Mouse (Mus musculus) left cerebral cortex, postnatal 14 days (tissue): ENCODE results near the gene Ube2h. TPM values are rescaled to one million over a fixed set of nuclear protein-coding genes. Genes with fewer than 3 reads are reported as not detected.
"Not testable (repeated sequence)": the region's sequence is repeated elsewhere in the genome, so short reads cannot be mapped to it uniquely, and the experiment has no call there.

Source experiments
- DNase-seq, 2 experiments: peaks; one replicate each; pipeline ENCODE4 v3.0.0; 2021 to 2022; ENCODE audit warnings: low spot score in 2 of 2, mixed read lengths in 1 of 2
- intact Hi-C: fragments of 180-260 bp; cut with DNase I; formaldehyde crosslinking; loops from one replicate; pipeline ENCODE4 v1.15.1; 2025
- total RNA-seq, 2 experiments: library from RNA; stranded (reverse); gene quantifications; 2 replicates each; pipeline ENCODE4 v1.2.3; 2021

Ube2h gene
- total RNA-seq, 2 experiments from 2014 or later, result 93.9 to 94.4 TPM

DNA sequence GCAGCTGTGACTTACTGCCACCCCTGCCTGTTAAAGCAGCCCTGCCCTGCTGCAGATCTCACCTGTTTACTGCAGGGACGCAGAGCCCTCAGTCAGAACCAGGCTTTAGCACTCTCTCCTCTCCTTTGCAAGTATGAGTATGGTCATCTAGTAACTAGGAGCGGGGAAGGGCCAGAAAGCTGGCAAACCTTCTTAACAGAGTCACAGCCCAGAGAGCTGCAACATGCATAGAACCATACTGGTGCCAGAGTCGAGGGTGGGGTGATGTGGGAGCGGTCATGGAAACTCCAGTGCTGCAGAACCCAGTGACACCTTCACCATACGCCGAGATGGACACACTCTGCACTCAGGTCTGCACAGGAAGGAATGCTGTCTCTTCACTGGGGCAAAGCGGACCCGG is 91.9 kb downstream of the Ube2h start:
- DNase-seq, result no peak
- intact Hi-C loops, result no loop called here

DNA sequence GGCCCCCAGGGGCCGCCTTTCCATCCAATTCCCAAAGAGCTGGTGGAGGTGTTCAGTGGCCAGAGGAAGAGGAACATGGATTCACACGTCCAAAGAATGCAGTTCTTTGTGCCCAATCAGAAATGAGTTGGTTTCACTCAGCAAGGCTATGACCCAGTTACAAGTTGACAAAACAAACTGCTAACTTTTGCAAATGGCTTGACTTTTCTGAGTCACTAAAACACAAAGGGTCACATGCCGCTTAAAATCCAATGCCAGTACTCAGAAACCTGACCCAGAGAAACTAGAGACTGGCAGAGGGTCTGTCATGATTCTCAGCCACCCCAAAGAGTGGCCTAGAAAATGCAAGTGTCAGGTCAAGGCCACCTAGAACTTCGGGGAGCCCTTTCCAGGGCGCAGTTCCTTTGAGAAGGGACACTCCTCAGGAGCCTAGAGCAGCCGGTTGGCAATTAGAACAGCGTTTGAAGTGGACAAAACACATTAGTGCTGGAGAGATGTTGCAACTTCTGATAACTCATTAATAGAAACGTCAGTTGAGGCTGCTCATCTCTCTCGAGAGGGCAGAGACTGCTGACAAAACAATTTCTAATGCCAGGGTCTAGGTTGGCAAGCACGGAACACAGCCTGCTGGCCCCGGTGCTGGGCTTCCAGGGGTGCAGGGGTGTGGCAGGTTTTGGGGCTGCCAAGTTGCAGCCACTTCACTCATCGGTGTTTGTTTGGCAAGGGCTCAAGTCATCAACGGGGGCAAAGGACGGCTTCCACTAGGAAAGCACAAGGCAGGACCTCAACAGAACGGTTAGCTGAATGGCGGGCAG is 92.5 kb downstream of the Ube2h start:
- no peak for DNase-seq
- intact Hi-C loops, result no loop called here

DNA sequence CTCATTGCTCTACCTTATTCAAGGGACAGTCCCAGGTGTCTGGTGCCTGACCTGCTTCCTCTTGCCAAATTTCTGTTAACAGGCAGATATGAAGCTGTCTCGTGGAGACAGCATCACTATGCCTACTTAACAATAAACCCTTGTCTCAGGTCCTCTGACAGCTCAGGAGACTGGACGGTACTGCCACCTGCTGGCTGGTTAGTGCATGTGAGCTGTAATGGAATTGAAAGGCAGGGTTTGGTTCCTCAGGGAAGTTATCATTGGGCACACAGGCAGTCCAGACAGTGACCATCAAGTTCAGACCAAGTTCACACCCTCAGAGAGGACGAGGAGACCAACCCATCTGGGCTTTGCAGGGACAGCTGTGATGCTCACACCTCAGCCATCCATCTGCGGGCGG is 93.6 kb downstream of the Ube2h start:
- peak; percentile 70 to 78 for DNase-seq
- intact Hi-C loops, result no loop called here

GRCm38 (mm10) chr6:30208844-30209243 is 95.5 kb downstream of the Ube2h start:
- DNase-seq, result no peak
- intact Hi-C loops, result loop anchor here (5.0 to 10.0 kb wide), 2 partner anchors 148 to 374 kb away; no protein-coding TSS in a partner anchor

DNA sequence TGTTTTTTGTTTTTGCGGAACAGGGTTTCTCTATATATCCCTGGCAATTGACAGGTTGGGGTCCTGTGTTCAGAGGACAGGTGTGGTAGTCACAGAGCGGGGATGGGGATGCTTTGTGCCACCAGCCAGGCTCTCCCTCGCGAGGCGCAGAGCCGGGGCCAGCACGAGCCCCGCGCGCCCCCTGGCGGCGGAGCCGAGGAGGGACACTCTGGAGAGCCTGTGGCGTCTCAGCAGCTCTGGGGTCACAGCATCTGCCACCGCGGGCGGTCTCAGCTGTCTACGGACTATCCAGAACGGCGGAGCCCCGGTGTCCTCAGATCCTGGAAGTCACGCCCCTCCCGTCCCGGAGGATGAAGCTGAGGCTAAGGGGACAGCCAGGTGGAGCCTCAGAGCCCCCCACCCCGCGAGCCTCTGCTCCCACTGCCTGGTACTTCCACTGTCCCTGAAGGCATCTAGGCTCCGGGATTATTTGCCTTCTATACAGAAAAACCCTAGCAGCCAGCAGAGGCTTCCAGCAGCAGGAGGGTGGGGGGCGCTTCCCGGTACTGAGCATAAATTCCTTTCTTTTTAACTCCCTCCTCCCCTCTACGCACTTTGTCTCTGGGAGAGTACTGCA is 98.6 kb downstream of the Ube2h start:
- intact Hi-C loops, result loop anchor here (2.0 to 10.0 kb wide), 3 partner anchors 115 to 371 kb away; no protein-coding TSS in a partner anchor
- peak; percentile 72 to 77 for DNase-seq

DNA sequence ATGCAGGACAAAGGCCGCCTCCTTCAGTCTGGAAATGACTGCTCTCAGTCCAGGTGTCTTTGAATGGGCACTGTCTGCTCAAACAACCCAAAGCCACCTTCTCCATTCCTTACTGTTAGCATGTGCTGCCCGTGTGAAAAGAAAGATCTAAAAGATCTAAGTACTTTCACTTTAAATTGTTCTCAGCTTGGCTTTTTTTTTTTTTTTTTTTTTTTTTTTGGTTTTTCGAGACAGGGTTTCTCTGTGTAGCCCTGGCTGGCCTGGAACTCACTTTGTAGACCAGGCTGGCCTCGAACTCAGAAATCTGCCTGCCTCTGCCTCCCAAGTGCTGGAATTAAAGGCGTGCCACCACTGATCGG is 99.2 kb downstream of the Ube2h start:
- intact Hi-C loops, result loop anchor here (2.0 to 10.0 kb wide), 3 partner anchors 114 to 370 kb away; no protein-coding TSS in a partner anchor
- not testable (repeated sequence) for DNase-seq

- no peak for DNase-seq
- intact Hi-C loops, result loop anchor here (2.0 to 10.0 kb wide), 3 partner anchors 114 to 370 kb away; no protein-coding TSS in a partner anchor
Measured at GRCm38 (mm10) chr6:30204383-30205179, 99.8 kb downstream of the Ube2h start.

GRCm38 (mm10) chr6:30196143-30196542 is 108.2 kb downstream of the Ube2h start:
- intact Hi-C loops, result no loop called here
- no peak for DNase-seq

DNA sequence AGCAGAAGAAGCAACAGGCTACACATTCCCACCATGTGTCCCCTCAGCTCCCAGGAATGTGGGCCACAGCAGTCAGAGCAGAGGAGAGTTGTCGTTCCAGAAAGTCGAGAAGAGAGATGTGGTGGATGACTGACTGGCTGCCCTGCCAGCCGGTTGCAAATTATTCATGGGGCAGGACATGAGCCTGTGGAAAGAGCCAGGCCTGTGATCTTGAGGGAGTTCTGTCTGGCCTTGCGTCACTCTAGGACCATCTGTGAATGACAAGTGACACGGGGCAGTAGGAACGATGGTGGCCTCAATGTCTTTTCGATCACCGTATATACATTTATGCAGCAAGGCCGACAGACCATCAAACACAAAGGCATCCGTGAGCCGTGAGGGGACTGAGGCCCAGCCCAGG is 108.7 kb downstream of the Ube2h start:
- intact Hi-C loops, result no loop called here
- DNase-seq, result no peak

DNA sequence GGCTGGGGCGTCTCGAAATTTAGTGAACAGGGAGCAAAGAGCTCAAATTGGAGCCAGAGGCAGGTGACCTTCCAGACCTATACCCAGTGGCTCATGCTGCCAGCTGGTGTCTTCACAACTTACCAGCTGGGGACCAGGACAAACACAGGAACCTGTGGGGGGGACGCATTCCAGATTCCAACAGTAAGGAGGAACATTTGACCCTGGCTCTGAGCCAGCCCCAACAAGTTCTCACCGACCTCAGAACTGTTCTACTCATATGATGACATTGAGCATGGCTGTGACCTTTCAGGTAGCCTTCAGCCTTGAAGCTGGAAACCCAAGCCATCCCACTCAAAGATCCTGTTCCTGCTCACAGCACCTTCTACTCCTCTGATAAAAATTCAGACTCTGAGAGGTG is 120.7 kb downstream of the Ube2h start:
- intact Hi-C loops, result no loop called here

GRCm38 (mm10) chr6:30182038-30182437 is 122.3 kb downstream of the Ube2h start:
- intact Hi-C loops, result no loop called here
- no peak for DNase-seq

More for the DNA sequence above, 120.7 kb downstream of the Ube2h start:
- DNase-seq, result no peak

DNA sequence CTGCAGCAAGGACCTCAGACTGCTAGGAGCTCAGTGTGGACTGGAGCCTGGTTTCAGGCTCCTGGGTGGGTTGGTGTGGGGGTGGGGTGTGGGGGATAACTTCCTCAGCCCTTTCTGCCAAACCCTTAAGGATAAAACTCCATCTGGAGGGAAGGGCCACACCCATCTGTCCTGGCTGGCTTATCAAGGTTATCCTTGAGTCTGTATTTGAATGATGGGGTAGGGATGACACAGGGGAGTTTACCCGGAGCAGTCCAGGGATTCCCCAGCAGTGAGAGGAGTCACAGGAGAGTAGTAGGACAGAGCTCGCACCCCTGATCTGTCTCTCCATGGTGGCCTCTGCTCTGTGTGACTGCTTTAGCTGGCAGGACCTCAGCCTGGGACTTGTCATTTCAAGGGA is 124.0 kb downstream of the Ube2h start:
- intact Hi-C loops, result no loop called here
- DNase-seq, result no peak

DNA sequence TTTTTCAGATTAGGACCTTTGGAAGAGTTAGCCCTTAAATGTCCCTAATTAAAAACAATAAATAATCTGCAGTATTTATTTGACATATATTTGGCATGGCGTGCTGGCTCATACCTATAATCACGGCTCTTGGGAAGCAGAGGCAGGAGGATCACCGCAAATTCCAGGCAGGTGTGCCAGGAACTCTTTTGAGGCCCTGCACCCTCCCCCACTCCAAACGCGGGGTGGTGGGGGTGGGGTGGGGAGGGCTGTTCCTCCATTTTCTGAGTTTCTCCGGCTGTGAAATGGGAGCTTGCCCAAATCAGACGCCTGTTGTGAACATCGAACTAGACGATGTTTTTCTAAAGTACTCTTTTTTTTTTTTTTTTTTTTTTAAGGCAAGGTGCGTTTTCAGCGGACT is 125.3 kb downstream of the Ube2h start:
- no peak for DNase-seq

DNA sequence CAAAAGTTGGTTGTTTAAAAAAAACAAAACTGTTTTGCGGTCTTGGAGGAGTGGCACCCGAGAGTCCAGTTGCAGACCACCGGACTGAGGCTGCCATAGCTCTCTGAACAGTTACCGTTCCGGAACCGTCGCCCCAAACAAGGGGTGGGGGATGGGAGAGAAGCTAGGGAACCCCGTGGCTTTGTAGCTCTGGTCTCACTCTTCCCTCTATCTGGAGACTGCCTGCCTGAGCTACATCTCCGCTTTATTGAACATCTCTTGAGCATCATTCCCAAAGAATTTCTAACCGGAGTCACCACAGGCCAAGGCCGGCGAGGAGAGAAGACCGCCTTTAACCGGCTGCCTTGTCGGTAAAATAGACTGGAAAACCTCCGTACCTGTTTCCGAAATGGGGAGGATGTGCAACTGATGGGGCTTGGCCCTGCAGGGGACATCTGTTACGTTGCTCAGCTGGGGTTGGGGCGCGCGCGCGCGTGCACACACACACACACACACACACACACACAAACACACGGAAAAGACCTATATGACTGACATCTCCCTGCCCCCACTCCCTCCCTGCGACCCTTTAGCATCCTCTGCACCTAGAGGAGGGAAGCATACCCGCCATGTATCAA is 126.2 kb downstream of the Ube2h start:
- no peak for DNase-seq
- intact Hi-C loops, result no loop called here

More for the DNA sequence above, 125.3 kb downstream of the Ube2h start:
- intact Hi-C loops, result no loop called here

DNA sequence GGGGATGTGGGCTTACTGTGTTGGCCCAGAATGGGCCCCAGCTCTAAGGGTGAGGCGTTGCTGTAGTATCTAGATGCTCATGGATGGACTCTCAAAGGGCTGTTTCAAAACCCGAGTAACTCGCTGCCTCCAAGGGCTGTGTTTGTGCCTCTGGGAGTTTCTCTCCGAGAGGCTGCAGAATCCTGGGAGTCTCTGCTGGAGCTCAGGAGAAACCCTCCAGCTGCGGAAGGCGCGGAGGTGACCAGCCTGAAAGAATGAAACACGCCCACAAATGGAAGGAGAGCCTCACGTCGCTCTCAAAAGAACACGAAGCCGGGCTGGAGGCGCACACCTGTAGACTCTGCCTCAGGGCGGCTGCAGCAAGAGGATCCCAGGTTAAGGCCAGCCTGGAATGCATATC is 127.0 kb downstream of the Ube2h start:
- intact Hi-C loops, result no loop called here
- no peak for DNase-seq

DNA sequence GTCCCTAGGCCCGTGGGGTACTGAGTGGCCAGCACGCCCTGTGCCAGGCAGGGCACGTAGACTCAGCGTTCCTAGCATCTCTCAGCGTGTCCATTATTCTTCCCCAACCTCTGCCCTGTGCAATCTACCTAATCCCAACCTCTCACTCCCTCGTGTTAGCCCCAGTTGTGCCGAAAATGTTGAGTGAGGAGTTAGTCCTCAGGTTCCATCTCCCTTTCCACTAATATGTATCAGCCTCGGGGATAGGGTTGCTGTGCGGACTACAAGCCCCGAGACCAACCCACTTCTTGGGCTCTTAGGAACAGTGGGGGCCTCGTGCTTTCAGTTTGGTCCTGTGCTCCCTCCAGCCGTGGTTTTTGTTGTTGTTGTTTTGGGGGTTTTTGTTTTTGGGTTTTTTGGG is 127.8 kb downstream of the Ube2h start:
- intact Hi-C loops, result no loop called here

GRCm38 (mm10) chr6:30175918-30176421 is 128.4 kb downstream of the Ube2h start:
- DNase-seq, result no peak
- intact Hi-C loops, result no loop called here

More for the DNA sequence above, 127.8 kb downstream of the Ube2h start:
- no peak for DNase-seq

DNA sequence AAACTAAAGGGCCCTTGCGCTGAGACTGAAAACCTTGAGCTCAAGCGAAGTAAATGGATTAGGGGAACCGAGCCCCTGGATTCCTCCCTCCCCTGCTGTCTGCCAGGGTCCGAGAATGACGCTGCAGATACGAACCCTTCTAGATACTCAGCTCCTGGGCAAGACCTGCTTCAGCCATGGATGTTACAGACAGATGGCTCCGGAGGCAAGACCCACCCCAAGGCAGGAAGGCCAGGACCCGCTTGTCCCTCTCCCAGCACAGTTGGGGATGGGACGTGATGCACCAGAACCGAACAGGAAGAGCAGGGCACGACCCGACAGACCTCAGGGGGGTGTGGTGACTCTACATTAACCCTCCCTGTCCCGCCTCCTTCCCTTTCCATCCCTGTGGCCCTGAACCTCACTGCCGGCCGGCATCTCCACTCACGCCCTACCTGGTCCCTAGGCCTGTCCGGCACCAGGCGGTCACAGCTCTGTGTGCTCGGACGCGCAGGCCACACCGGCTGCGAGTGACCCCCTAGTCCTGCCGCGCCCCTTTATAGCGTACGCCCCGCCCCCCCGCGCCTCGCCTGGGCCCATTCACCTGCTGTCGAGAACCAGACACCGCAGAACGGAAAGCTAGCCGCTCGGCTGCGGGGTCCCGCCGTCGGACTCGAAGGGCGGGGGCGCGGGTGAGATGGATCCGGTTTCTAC is 129.0 kb downstream of the Ube2h start:
- intact Hi-C loops, result no loop called here
- DNase-seq, result no peak
